Mouse (Mus musculus): ENCODE data around the gene Hipk2.

Hipk2 gene

DNA sequence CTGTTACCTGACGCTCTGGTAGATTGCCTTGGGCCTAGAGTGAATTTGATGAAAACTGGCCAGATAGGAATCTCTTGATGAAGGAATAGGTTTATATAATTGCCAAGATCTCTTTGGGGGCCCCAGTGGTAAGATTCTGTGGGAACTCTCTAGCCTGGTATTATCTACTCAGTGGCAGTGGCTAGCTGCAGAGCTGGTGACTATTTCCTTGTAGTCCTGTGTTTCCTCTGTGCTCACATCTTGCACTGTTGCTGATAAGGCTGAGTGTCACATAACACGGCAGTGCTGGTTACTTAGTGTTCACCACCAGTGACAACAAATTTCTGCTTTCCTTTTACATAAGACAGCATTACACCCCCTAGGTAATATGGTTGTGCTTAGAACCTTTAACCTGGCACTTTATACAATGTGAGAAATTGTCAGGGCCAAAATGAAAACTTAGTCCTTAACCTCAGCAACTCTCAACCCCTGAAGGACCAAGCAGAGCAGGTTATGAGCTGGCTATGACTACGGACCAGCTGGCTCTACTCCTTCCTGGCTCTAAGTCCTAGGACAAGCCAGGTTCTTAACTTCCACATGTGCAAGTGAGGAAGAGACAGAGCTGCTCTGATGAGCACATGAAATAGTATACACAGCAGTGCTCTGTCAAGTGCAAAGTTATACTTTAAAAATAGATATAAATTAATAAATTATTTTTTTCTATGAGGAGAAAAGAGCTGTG lies 80.7 kb downstream of the Hipk2 start:
- no peak for DNase-seq (ENCODE audit: low spot score in 2 of 2)

DNA sequence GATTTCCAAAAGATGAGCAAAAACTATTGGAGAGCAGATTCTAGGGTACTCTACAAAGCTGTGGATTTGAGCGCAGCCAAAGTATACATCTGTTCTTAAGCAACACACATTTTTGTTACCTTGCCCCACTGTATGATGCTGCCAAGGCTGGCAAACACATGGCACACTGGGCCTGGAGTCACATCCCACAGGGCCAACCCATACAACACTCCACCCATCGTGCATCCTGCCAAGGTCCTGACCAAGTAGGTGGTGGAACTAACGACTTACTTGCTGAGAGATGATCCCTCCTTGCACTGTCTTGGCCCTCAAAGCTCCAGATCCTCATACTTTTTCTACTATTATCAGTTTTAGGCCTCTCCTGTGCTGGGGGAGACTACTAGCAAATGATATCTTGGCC lies 83.0 kb downstream of the Hipk2 start:
- no peak for DNase-seq (ENCODE audit: low spot score in 2 of 2)

DNA sequence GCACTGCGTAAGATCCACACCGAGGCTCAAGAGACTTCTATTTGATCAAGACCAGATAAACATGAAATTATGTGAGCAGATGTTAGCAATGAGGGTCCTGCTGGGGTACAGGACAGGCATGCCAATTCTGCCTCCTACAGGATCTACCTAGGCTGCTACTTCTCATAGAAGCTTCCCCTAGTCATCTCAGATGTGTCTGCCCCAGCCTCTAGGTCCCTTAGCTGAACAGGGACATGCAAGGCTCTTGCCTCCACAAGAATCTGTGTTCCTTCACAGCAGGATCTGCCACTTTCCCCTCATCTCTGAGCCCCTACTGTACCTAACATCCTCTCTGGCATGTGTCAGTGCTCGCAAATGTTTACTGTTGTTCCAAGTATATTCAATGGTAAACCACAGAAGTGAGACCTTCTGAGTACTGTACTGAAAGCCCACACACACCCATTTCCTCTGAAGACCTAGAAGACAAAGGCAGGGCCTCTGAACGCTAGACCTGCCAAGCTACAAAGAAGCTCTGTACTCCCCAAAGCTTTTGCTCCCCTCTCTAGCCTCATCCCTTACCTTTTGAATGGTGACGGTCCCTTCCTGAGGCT lies 86.6 kb downstream of the Hipk2 start:
- no peak for DNase-seq (ENCODE audit: low spot score in 2 of 2)

DNA sequence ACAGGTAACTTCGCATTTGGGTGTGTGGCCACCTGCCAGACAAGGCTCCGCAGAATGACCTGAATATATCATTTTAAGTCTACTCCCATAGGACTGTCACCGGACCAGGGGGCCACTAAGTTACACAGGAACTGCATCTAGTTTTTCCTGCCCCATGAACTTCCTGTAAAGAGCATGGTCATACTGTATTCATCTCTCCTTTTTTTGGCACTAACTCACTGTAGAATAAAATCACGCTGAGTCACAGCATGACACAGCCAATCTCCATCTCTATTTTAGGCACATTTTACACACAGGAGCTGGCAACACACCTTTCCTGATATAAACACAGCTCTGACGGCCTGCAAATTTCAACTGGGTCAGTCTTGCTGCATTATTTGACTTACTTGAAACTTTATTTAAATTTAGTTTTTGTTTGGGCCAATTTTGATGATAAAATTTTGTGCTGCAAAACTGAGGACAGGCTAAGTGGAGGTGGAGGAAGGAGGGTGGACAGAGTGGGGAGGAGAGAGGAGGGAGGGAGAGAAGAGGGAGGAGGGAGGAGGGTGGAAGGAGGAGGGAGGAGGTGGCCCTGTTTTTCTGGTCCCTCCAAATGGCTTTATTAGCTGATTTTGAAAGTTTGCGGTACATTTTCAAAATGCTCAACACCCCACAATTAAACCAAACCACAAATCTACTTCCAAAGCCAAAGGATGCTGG lies 88.0 kb downstream of the Hipk2 start:
- DNase-seq (ENCODE audit: low spot score in 2 of 2), result no peak

DNA sequence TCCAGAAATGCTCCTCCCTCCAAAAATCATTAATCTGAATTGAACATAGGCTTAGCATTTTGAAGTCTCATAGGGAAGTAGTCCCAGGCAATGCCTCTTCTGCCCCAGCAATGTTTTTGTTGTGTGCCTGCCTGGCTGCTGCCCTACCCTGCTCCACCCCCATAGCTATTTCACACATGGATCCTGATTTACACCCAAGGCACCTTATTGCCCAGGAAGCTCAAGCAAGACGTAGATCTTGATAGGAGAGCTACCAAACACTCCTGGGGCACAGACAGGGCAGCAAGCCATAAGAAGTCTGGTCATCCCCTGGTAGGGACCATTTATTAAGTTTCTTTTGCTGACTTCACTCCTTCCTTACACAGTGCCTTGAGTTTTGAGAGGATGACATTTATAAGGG lies 88.8 kb downstream of the Hipk2 start:
- no peak for DNase-seq (ENCODE audit: low spot score in 2 of 2)

DNA sequence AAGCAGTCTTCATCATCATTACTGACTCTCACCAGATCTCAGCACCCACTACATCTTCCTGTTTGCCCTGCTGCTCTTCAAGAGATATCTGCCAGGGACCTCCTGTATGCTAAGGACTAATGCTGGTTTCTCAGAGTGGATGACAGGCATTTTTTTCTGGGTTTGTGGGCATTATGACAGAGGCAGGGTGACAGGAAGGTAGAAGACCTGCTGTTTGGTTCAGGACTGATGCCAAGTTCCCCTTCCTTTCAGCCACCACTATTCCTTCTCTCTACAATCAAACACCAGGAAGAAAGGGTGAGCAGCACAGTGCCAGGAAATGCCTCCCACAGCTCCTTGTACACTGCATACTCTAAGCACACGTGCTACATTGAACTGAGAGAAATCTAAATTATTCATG lies 90.2 kb downstream of the Hipk2 start:
- no peak for DNase-seq (ENCODE audit: low spot score in 2 of 2)

DNA sequence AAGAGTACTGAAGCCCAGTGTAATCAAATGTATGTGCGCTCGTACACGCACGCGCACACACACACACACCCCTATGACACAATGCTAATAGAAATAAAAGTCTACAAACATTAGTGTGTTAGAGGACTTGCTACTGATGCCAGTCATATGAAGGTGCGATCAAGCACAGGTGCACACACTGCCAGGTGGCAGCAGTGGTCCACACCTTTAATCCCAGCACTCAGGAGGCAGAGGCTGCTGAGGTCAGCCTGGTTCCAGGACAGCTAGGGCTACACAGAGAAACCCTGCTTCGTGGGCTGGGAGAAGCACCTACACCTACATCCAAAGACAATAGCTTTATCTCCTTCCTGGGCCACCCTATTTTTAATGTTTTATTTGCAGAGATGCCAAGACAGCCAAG lies 96.6 kb downstream of the Hipk2 start:
- no peak for DNase-seq (ENCODE audit: low spot score in 2 of 2)

DNA sequence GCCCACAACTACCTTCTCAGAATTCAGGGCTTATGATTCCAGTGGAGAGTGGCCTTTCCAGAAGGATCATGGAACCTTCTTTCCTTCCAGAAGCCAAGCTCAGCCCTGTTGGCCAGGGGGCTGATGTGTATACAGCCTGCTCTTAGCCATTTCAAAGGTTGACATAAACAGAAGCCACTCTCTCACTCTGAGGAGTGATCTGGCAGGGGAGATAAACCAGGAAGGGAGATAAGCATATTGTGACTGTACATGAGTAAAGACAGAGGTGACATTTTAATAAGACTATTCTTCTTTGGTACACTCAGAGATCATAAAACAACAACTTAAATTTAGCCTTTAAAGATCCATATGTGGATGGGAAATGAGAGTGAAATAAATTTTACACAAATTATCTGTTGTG lies 97.1 kb downstream of the Hipk2 start:
- DNase-seq (ENCODE audit: low spot score in 2 of 2), result no peak

DNA sequence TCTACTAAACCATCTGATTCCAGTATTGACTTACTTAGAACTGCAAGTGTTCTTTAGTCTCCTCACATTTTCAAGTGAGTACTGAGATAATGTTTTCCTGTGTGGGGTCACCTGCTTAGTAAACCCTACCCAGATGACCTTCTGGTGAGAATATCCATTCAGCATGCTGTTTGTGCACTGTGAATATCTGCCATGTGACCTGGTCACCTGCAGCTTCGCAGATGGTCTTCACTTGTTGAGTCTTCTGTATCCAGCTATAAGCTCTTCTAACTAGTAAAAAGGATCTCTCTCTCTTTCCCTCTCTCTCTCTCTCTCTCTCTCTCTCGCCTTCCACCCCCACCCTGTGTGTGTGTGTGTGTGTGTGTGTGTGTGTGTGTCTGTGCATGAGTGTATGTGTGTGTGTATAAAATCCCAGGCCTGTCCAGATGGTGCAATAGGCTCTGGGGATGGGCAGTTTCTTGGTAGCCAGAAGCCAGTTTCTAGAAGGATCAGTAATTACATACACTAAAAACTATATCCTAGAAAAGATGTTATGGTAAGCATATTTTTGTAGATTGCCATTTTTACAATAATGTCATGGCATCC lies 99.9 kb downstream of the Hipk2 start:
- DNase-seq (ENCODE audit: low spot score in 2 of 2), result no peak

DNA sequence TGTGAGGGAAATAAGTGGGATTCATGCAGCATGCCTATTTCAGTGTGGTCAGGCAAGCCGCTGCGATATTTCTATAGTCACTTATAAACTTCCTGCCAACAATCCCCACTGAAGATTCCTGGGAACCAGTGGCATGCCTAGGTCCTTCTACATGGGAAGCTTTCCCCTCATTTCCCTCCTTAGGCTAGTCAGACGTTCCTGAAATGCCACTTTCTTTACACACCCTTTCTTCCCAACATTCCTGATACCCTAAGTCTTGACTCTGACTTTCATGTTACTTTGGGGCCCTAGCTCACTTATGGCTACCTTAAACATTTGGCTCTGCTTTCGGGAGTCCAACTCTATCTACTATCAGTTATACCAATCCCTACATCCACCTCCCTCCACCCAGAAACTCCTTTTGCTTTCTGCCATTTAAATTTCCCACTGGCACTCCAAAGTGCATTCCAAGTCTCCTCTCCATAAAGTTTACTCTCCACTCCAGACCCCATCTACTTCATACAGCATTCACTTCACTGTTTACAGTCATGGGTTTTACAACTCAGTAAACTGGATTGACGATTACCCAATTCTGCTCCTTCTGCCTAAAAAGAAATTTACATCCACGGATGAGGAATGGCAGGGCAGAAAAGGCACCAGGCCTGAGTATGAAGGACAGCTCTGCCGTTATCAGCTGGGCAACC lies 103.0 kb downstream of the Hipk2 start:
- DNase-seq (ENCODE audit: low spot score in 2 of 2), result no peak

DNA sequence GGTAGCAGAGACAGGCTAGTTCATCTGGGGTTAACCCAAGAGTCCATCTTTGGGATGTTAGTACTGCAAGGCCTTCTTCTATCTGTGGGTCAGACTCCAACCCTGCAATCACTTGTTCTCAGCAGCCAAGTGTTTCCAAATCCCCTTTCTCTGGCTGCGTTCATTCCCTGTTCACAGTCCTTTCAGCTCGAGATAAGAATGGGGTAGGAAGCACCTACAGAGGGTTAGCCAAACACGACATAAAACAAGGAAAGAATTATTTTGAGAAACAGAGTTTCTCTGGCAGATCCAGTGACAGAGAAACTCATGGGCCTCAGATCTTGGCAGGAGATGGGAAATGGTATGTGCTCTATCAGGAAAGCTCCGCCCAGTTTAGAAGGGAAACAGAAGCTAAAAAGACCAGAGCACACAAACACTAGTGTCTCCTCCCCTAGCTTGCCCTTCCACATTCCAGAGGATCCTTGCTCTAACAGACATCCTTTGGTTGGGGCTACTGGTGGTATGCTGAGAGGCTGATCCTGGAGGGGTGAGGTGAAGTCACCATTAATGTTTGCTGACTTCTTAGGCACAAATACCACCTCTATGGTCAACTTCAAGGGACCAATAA lies 104.8 kb downstream of the Hipk2 start:
- DNase-seq (ENCODE audit: low spot score in 2 of 2), result no peak

DNA sequence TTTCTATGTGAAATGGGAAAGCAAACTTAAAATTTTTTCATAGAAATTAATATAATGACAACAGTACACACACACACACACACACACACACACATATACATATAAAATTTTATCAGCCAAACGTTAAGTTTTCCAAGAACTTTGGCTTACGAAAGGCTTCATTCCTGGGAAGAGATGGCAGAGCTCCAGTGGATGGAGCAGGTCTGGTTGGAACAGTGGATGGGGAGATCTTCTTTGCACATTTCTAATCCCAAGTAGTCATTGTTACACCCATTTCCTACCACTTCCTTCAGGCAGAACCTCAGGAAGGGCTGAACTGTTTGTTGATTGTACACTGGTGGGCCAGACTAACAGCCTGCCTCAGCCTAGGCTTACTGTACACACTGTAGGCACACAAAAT lies 106.3 kb downstream of the Hipk2 start:
- no peak for DNase-seq (ENCODE audit: low spot score in 2 of 2)

DNA sequence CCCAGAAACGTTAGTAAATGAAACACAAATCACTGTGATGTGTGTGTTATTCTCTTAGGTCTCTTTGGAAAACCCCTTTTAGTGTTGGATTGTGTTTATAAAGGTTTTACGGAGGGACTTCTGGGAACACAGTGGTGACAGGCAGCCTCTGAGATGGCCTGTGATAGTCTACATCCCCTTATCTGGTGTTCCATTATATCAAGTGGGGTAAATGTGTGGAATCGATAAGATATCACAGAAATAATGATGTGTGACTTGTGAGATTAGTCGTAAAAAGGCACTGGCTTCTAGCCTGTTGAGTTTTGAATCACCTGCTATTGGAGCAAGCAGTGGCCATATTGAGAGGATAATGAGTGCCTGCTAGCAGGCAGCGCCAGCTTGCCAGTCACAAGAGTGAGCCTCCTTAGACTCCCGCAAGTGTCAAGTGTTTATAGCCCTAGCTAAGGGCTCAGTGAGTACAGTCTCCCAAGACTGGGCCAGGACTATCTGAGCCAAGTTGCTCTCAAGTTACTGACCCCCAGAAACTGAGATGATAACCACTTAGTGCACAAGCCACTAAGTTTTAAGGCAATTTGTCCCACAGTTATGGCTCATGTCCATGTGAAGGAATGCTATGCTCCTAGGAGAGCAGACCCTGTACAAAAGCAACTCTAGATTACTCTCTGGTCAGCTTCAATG lies 113.2 kb downstream of the Hipk2 start:
- no peak for DNase-seq (ENCODE audit: low spot score in 2 of 2)

DNA sequence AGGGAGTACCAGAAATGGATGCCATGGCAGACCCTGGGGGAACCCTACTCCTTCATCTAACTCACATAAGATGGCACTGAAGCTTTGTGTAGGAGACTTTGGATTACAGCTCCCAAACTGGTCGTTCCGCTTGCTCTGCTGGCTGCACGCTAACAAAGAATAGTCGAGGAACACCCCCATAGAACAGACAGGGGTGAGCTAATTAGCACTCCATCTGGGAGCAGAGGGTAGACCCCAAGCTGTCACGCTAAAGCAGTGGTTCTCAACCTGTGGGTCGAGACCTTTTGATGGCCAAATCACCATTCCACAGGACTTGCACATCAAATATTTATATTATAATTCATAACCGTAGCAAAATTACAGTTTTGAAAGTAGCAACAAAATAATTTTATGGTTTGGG lies 114.0 kb downstream of the Hipk2 start:
- DNase-seq (ENCODE audit: low spot score in 2 of 2), result no peak

DNA sequence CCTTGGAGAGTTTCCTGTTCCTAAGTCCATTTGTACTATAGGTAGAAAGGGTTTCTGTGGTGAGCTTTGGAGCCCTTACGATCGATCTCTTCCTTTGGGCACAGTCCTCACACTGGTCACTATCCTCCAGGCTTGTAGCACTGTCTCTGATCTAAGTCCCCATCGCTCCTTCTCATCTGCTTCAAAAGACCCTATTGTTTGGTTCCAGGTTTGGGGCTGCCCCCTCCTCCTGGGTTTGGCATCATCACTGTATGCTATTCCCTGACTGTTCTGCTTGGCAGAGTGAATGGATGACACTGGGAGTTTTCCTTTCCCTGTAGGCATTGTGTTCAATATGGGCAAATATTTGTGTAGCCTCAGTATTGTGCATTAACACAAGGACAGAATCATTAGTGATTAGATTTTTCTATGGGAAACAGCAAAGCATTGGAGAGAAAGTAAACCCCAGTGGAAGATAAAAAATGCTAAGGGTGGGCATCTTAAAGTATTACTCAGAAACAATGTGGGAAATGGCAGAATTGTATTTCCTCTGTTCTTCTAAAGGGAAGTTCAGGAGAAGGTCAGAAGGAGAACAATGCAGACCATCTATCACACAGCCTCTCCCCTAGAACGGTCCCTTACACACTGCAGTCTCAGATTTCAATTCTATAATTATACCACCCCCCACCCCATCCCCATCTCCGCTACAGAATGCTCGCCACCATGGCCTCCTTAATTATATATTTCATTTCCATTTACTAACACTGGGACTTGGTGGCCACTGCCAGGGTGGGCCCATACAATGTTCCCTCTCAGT lies 114.9 kb downstream of the Hipk2 start:
- no peak for DNase-seq (ENCODE audit: low spot score in 2 of 2)

DNA sequence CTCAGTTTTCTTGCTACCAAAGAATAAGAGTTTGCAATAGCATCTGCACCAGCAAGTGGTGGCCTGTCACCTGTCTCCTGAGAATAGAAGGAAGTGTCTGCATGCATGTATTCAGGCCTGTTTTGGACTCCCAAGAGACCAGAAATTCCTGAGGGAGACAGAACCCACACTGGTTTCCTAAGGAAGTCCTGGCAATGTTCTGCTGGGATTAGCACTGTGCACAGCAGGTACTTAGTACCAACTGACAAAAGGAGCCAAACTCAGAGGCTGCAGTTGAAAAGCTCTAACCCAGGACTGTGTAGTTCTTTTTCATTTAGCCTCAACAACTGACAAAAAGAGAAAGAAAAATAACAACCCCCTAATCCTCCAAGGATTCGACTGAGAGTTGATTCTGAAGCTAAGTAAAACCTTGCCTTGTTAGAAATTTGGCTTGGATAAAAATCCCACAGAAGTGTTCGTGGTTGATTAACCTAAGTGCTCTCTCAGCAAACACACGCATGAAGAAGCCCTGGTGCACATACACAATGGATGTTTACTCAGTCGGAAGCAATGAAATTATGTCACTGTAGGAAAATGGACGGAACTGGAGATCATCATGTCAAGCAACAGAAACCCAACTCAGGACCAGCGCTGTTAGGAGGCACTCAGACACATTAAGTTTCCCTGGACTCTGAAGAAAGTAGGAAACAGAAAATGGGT lies 115.9 kb downstream of the Hipk2 start:
- no peak for DNase-seq (ENCODE audit: low spot score in 2 of 2)

DNA sequence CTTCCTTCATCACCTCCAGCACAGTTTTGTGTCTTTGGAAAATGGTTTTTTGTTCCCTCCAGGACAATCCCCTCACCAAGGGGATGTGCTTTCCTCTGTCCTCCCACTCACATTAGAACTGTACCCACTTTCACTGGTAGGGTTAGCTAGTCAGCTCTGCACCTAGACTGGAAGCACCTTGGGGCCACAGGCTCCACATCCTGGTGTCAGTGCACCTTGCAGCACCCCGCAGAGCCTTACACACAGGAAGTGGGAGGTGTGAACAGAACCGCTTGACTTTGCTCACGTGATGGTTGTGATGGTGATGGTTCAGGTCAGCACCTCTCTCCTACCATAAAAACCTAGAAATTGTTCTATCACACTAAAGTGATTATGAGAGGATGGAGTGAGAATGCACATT lies 116.8 kb downstream of the Hipk2 start:
- no peak for DNase-seq (ENCODE audit: low spot score in 2 of 2)

DNA sequence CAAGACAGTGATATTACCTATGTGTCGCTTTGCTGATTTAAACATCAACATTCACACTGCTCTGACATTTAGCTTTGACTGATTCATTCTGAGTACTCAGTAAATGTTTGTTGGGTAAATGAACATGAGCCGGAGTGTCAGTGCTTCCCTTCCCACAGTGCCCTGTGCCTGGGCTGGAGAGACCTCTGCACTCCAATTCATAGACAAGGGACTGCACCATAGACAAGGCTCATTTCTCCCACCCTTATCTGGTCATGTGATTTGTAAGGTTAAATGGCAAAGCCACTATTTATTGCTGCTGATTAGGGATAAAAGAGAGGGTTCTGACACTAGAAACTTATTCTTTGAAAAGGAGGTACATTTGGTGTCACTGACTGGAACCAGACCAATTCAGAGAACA lies 118.4 kb downstream of the Hipk2 start:
- DNase-seq (ENCODE audit: low spot score in 2 of 2), result no peak

DNA sequence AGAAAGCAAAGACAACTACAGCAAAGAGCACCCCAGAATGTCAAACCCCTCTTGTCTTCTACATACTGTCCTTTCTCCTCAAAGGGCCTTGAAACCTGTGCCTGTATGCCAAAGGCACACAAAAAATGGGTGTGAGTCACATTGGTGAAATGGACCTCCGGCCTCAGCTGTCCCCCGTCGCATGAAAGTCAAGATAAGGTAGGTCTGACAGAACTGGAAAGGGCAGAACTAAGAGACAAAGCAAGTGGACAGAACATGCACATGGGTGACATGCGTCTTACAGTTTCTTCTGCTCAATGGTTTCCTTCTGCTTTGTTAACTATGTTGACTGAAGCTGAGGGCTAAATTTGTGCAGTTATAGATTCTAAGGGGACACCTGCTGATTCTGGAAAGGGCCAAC lies 119.0 kb downstream of the Hipk2 start:
- no peak for DNase-seq (ENCODE audit: low spot score in 2 of 2)

DNA sequence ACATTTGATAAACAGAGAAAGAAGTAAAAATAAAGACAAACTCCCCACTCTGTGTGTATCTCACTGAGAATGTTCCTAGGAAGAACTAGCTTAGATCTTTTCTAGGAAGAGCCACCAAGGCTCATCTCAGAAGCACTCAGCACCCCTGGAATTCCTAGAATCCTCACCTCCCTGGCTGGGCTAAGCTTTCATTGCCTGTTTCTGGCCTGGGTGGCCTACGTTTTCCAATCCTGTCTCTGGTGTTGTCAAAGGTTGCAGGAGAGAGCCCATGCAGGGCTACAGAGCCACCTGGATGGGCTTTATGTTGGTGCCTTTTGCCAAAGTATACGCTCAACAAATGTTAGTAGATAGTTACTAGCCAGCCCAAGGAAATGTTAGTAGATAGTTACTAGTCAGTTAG lies 120.0 kb downstream of the Hipk2 start:
- no peak for DNase-seq (ENCODE audit: low spot score in 2 of 2)

Data from frontal cortex, postnatal 14 days (tissue).